Mouse (Mus musculus): ENCODE data around the gene Esam.

GRCm38 (mm10) chr9:37567454-37567853 lies 39.6 kb downstream of the Esam start:
- TF ChIP-seq CTCF (IDR thresholded peaks at IDR 0.05; ENCODE audit: extremely low read depth, insufficient read length, insufficient replicate concordance, low read depth, low read length) (no peak), POLR2A (IDR thresholded peaks at IDR 0.05; ENCODE audit: low read depth, low read length) (no peak)
